Mouse (Mus musculus) neural tube, embryonic 12.5 days (tissue): ENCODE data around the gene 1700021F07Rik. TPM values are rescaled to one million over a fixed set of nuclear protein-coding genes. Genes with fewer than 3 reads are reported as not detected.

Source experiments
- ATAC-seq: fragments of 200-750 bp; cut with Nextera tagmentation; 2 replicates; pipeline ENCODE4 v1.8.0; 2017; ENCODE audit warnings: low read depth, mild to moderate bottlenecking, moderate TSS enrichment, moderate library complexity; ENCODE audit not compliant: low FRiP score
- H3K27ac ChIP-seq: fragments of 300-500 bp; sonication (generic); 2 replicates; pipeline ENCODE4 v1.5.1; 2016
- H3K27me3 ChIP-seq: fragments of 300-500 bp; sonication (generic); replicated peaks from 2 replicates; pipeline ENCODE4 v1.6.1; 2016; ENCODE audit warnings: mild to moderate bottlenecking
- H3K36me3 ChIP-seq: fragments of 300-500 bp; sonication (generic); 2 replicates; pipeline ENCODE4 v1.6.1; 2016; ENCODE audit warnings: mild to moderate bottlenecking
- H3K4me1 ChIP-seq: fragments of 300-500 bp; sonication (generic); 2 replicates; pipeline ENCODE4 v1.6.1; 2016
- H3K4me2 ChIP-seq: fragments of 300-500 bp; sonication (generic); replicated peaks from 2 replicates; pipeline ENCODE4 v1.6.1; 2016; ENCODE audit warnings: mild to moderate bottlenecking
- H3K4me3 ChIP-seq: fragments of 300-500 bp; sonication (generic); 2 replicates; pipeline ENCODE4 v1.5.1; 2016
- H3K9ac ChIP-seq: fragments of 300-500 bp; sonication (generic); 2 replicates; pipeline ENCODE4 v1.6.1; 2016; ENCODE audit warnings: mild to moderate bottlenecking
- H3K9me3 ChIP-seq: fragments of 300-500 bp; sonication (generic); 2 replicates; pipeline ENCODE4 v1.6.1; 2016; ENCODE audit warnings: mild to moderate bottlenecking
- WGBS: fragments of 180-500 bp; shearing (Covaris S2); methylation state at CpG from one replicate; pipeline ENCODE4 v1.1.7; 2016; 5-methylcytosine and 5-hydroxymethylcytosine counted together
- polyA plus RNA-seq: library from polyadenylated mRNA; unstranded; fragments of >200 nt; fragmentation: Nextera tagmentation; extraction: Ambion mirVana; gene quantifications from 2 replicates; pipeline ENCODE4 v1.2.1, GENCODE M21; 2016

1700021F07Rik gene
- polyA plus RNA-seq, 1 experiment from 2014 or later = not detected

- Histone ChIP-seq H3K9me3 (no peaks in the 10 kb centered on the region), H3K36me3 (no peaks in the 10 kb centered on the region), H3K9ac (no peak overlapping the region), H3K4me1 (no peaks in the 10 kb centered on the region; the same call in none of the 2 replicates), H3K4me2 (no peak overlapping the region), H3K27me3 (no peaks in the 10 kb centered on the region), H3K4me3 (no peak overlapping the region), H3K27ac (no peak overlapping the region)
- ATAC-seq = no peak
- WGBS = 87% methylated on average over 9 of the region's 9 CpGs
Observed at GRCm38 (mm10) chr2:173535886-173536285, 13.5 kb downstream of the 1700021F07Rik start.

DNA sequence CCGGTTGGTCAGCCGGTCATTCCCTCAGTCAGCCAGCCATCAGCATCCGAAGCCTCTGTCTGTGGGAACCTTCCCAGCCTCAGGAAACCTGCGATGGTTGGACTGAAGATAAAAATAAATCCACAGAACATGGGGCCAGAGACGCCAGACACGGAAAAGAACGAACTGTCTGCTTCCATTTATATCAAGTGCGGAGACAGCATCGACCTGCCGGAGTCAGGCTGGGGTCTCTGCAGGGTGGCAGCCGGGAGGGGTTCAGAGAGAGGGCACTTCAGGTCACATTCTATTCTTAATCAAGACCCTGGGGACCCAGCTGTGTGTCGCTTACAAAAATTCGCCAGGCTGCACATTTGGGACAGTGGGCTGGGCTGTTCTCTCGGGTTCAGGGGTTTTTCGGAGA, 17.4 kb downstream of the 1700021F07Rik start:
- H3K4me1 ChIP-seq = no peaks in the 10 kb centered on the region; the same call in none of the 2 replicates
- WGBS = 56% methylated on average over 15 of the region's 15 CpGs
- H3K27me3 ChIP-seq = no peaks in the 10 kb centered on the region
- no peak overlapping the region for H3K4me3 ChIP-seq
- no peaks in the 10 kb centered on the region for H3K9me3 ChIP-seq
- H3K36me3 ChIP-seq = no peaks in the 10 kb centered on the region
- no peak for ATAC-seq
- no peak overlapping the region for H3K9ac ChIP-seq
- no peak overlapping the region for H3K27ac ChIP-seq
- H3K4me2 ChIP-seq = no peak overlapping the region

DNA sequence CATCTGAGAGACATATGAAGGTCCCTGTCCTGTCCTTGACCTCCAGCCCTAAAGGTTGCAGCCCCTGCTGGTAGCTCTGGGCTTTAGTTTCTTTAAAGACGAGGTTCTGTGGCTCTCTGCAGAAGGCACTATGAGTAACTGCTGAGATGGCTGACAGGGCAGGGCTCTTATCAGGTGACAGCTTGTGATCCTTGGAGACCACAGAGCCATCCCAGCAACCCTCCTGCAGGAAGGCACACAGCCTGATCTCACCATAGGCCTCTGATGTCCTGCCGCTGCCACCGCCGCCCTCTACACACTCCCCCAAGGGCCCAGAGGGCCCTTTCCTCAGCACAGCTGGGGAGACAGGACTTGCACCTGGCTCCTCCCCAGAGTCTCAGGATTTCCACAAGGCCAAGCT, 19.4 kb downstream of the 1700021F07Rik start:
- Histone ChIP-seq H3K9ac (no peak overlapping the region), H3K4me1 (no peaks in the 10 kb centered on the region; the same call in none of the 2 replicates), H3K4me3 (no peak overlapping the region), H3K4me2 (no peak overlapping the region), H3K27ac (no peak overlapping the region), H3K27me3 (no peaks in the 10 kb centered on the region), H3K36me3 (no peaks in the 10 kb centered on the region), H3K9me3 (no peaks in the 10 kb centered on the region)
- 76% methylated on average over 4 of the region's 4 CpGs for WGBS
- ATAC-seq = no peak

GRCm38 (mm10) chr2:173542716-173543115, 20.3 kb downstream of the 1700021F07Rik start:
- Histone ChIP-seq H3K9ac (no peak overlapping the region), H3K4me1 (no peaks in the 10 kb centered on the region; the same call in none of the 2 replicates), H3K27me3 (no peaks in the 10 kb centered on the region), H3K27ac (no peak overlapping the region), H3K36me3 (no peaks in the 10 kb centered on the region), H3K4me2 (no peak overlapping the region), H3K4me3 (no peak overlapping the region), H3K9me3 (no peaks in the 10 kb centered on the region)
- WGBS = 86% methylated on average over 4 of the region's 4 CpGs
- ATAC-seq = no peak

GRCm38 (mm10) chr2:173545992-173546703, 23.8 kb downstream of the 1700021F07Rik start:
- H3K4me2 ChIP-seq = no peak overlapping the region
- H3K9me3 ChIP-seq = no peaks in the 10 kb centered on the region
- H3K4me1 ChIP-seq = 0 out of 2 replicates have a peak, but pooled peaks cover 2% of the 10 kb centered on the region
- H3K36me3 ChIP-seq = no peaks in the 10 kb centered on the region
- no peak overlapping the region for H3K27ac ChIP-seq
- H3K9ac ChIP-seq = no peak overlapping the region
- H3K4me3 ChIP-seq = no peak overlapping the region
- ATAC-seq = peak; percentile 38
- no peaks in the 10 kb centered on the region for H3K27me3 ChIP-seq
- WGBS = 45% methylated on average over 15 of the region's 15 CpGs

- Histone ChIP-seq H3K4me3 (no peak overlapping the region), H3K9me3 (no peaks in the 10 kb centered on the region), H3K4me1 (0 out of 2 replicates have a peak, but pooled peaks cover 2% of the 10 kb centered on the region), H3K36me3 (no peaks in the 10 kb centered on the region), H3K27ac (no peak overlapping the region), H3K27me3 (no peaks in the 10 kb centered on the region), H3K9ac (no peak overlapping the region), H3K4me2 (no peak overlapping the region)
- 70% methylated on average over 10 of the region's 10 CpGs for WGBS
- ATAC-seq = no peak
Observed at GRCm38 (mm10) chr2:173549236-173549635, 26.9 kb downstream of the 1700021F07Rik start.

DNA sequence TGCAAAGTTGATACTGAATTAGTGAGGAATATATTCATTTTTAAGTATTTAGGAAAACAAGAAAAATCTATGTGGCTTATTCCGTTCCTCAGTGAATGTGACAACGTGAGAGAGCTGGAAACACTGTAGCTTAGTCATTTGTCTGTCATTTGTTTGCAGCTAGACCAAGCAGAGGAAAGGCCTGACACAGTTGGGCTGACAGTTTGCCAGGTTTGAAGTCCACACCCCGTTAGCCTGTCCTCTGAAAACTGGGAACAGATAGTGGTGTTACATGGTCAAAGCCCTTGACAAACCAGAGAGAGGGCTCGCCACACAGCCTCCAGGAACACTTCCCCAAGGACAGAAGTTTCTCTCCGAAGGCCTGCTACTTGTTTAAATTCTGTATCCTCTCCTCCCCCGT, 28.3 kb downstream of the 1700021F07Rik start:
- no peaks in the 10 kb centered on the region for H3K27me3 ChIP-seq
- whole genome bisulfite sequencing = 84% methylated on average over 6 of the region's 6 CpGs
- no peak overlapping the region for H3K27ac ChIP-seq
- no peak overlapping the region for H3K9ac ChIP-seq
- H3K4me2 ChIP-seq = no peak overlapping the region
- H3K4me3 ChIP-seq = no peak overlapping the region
- H3K9me3 ChIP-seq = no peaks in the 10 kb centered on the region
- H3K4me1 ChIP-seq = 0 out of 2 replicates have a peak, but pooled peaks cover 2% of the 10 kb centered on the region
- H3K36me3 ChIP-seq = no peaks in the 10 kb centered on the region
- ATAC-seq = no peak

- Histone ChIP-seq H3K36me3 (no peaks in the 10 kb centered on the region), H3K9ac (no peak overlapping the region), H3K27me3 (no peaks in the 10 kb centered on the region), H3K4me1 (0 out of 2 replicates have a peak, but pooled peaks cover 2% of the 10 kb centered on the region), H3K4me3 (no peak overlapping the region), H3K9me3 (no peaks in the 10 kb centered on the region), H3K27ac (no peak overlapping the region), H3K4me2 (no peak overlapping the region)
- 0 out of 2 replicates have a peak, but pooled peaks have one; percentile 68 for ATAC-seq
- WGBS = 42% methylated on average over 9 of the region's 9 CpGs
Observed at GRCm38 (mm10) chr2:173553863-173554262, 31.5 kb downstream of the 1700021F07Rik start.

GRCm38 (mm10) chr2:173558754-173559396, 36.5 kb downstream of the 1700021F07Rik start:
- no peaks in the 10 kb centered on the region for H3K4me1 ChIP-seq
- 74% methylated on average over 12 of the region's 12 CpGs for WGBS
- no peak overlapping the region for H3K27ac ChIP-seq
- no peak overlapping the region for H3K9ac ChIP-seq
- no peak for ATAC-seq
- H3K36me3 ChIP-seq = no peaks in the 10 kb centered on the region
- H3K4me2 ChIP-seq = no peak overlapping the region
- no peaks in the 10 kb centered on the region for H3K27me3 ChIP-seq
- H3K4me3 ChIP-seq = no peak overlapping the region
- no peaks in the 10 kb centered on the region for H3K9me3 ChIP-seq

GRCm38 (mm10) chr2:173561851-173562442, 39.6 kb downstream of the 1700021F07Rik start:
- 48% methylated on average over 5 of the region's 5 CpGs for WGBS
- Histone ChIP-seq H3K4me3 (no peak overlapping the region), H3K9me3 (no peaks in the 10 kb centered on the region), H3K4me1 (no peaks in the 10 kb centered on the region), H3K27me3 (no peaks in the 10 kb centered on the region), H3K27ac (no peak overlapping the region), H3K4me2 (no peak overlapping the region), H3K9ac (no peak overlapping the region), H3K36me3 (no peaks in the 10 kb centered on the region)
- peak; percentile 56; the same call in 1 of the 2 replicates for ATAC-seq

DNA sequence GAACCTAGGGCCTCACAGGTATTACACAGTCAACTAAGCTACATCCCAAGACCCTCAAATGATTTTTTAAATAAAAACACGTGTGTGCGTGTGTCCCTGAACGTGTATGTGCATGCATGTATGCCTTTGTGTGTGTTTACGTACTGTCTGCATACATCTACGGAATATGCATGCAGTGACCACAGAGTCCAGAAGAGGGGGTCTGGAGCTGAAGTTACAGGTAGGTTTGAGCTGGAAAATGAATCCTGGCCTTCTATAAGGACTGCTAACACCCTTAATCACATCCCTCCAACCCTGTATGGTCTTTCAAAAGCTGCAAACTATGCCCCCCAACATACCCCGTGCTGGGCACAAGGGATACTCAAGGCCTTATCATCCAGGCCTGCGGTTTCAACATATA, 41.0 kb downstream of the 1700021F07Rik start:
- Histone ChIP-seq H3K4me3 (no peak overlapping the region), H3K4me2 (no peak overlapping the region), H3K27ac (no peak overlapping the region), H3K27me3 (no peaks in the 10 kb centered on the region), H3K36me3 (no peaks in the 10 kb centered on the region), H3K9ac (no peak overlapping the region), H3K9me3 (no peaks in the 10 kb centered on the region), H3K4me1 (no peaks in the 10 kb centered on the region)
- no peak for ATAC-seq
- 78% methylated on average over 7 of the region's 7 CpGs for WGBS

- H3K9me3 ChIP-seq = no peaks in the 10 kb centered on the region
- ATAC-seq = no peak
- no peaks in the 10 kb centered on the region for H3K4me1 ChIP-seq
- H3K27ac ChIP-seq = no peak overlapping the region
- no peaks in the 10 kb centered on the region for H3K36me3 ChIP-seq
- no peak overlapping the region for H3K4me3 ChIP-seq
- H3K9ac ChIP-seq = no peak overlapping the region
- 63% methylated on average over 9 of the region's 9 CpGs for WGBS
- H3K27me3 ChIP-seq = no peaks in the 10 kb centered on the region
- no peak overlapping the region for H3K4me2 ChIP-seq
Observed at GRCm38 (mm10) chr2:173564179-173564578, 41.8 kb downstream of the 1700021F07Rik start.
